Mouse (Mus musculus) cortical plate, adult 2 months (tissue): Measurements from ENCODE around the gene Tchp. TPM values are rescaled to one million over a fixed set of nuclear protein-coding genes. Genes with fewer than 3 reads are reported as not detected.

Experiments used
- H3K27ac ChIP-seq: fragments of 200-500 bp; 2 replicates; pipeline ENCODE4 v1.5.1; 2012; ENCODE audit warnings: low read length, control low read depth, inconsistent platforms; ENCODE audit not compliant: insufficient read depth
- H3K4me1 ChIP-seq: fragments of 200-500 bp; 2 replicates; pipeline ENCODE4 v1.6.1; 2011; ENCODE audit warnings: low read length; ENCODE audit not compliant: control insufficient read depth, insufficient read depth
- H3K4me3 ChIP-seq: fragments of 200-500 bp; 2 replicates; pipeline ENCODE4 v1.5.1; 2011; ENCODE audit warnings: mild to moderate bottlenecking, low read length, control low read depth; ENCODE audit not compliant: insufficient read depth
- CTCF ChIP-seq: fragments of 200-500 bp; IDR thresholded peaks from 2 replicates; pipeline ENCODE4 v1.5.1; 2011; ENCODE audit warnings: mild to moderate bottlenecking, control low read depth, low read length; ENCODE audit not compliant: insufficient read depth; ENCODE audit errors: extremely low read depth
- POLR2A ChIP-seq: fragments of 200-500 bp; IDR thresholded peaks from 2 replicates; pipeline ENCODE4 v1.6.1; 2011; ENCODE audit warnings: mild to moderate bottlenecking, low read length, control low read depth; ENCODE audit not compliant: insufficient read depth; ENCODE audit errors: extremely low read depth
- polyA plus RNA-seq: library from polyadenylated mRNA; depleted of rRNA; stranded (reverse); fragments of >200 nt; gene quantifications from 2 replicates; pipeline ENCODE4 v1.2.3, GENCODE M21; 2012; rRNA removed

Gene Tchp
- polyA plus RNA-seq = 14.8 and 15.6 TPM in 2 replicates

DNA sequence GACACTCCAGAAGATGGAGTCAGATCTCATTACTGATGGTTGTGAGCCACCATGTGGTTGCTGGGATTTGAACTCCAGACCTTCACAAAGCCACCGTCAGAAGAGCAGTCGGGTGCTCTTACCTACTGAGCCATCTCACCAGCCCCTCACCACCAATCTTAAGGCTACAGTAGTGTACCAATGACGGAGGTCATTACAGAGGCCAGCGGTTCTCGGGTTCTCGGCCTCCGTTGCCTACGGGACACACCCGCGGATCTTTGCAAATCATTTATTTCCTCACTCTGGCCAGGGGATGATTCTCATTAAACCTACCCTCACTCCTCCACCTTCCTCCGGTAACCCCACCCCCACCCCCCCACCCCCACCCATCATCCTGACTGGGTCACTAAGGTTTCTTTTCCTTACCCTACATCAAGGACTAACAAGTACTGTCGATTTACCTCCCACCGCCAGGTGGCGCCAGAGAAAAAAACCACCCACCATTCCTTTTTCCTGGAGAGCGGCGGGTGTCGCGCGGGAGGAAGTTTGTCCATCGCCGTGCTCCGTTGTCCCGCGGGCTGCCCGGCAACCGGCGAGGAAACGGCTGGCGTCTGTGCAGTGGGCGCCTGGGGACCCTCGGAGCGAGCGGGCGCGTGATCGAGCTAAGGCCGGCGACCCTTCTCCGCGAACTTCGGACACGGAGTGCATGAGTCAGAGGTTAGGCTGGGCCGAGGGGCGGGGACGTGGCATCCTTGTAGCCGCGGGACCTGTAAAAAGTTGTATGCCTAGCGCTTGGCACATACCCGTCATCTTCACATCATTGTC lies at the start of gene Tchp:
Gene Tchp (plus strand): TSS at position 496 of the 804 bp plus-strand sequence.
- TF ChIP-seq CTCF (peak; percentile 73), POLR2A (peak; percentile 23; the same call in 1 of the 2 replicates)
- no peak within 1 kb of the TSS for H3K27ac ChIP-seq
- peak within 1 kb of the TSS; percentile 99 for H3K4me3 ChIP-seq
- H3K4me1 ChIP-seq = no peaks in the 10 kb centered on the region

DNA sequence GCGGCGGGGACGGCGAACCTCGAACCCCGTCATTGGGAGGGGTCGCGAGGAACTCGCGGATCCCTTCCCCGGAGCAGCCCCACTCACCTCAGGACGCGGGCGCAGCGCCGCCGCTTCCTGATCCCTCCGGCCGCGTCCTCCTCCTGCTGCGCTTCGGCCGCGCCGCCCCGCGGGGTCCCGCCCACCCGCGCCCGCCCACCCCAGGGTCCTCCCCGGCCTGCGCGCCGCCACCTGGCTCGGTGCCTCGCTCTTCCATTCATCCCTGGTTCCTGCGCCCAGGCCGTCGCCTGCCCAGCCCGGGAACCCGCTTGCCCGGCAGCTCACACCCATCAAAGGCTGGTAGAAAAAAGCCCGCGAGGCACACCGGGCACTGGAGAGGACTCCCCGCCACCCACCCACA lies 49.3 kb upstream of the Tchp start, which contains the start of gene Trpv4:
Gene Trpv4 (minus strand): TSS at position 167 of the 400 bp plus-strand sequence.
- peak within 1 kb of the TSS; percentile 10; the same call in 1 of the 2 replicates for H3K4me3 ChIP-seq
- no peaks in the 10 kb centered on the region for H3K4me1 ChIP-seq
- no peak for TF ChIP-seq POLR2A
- no peak for TF ChIP-seq CTCF
- no peak within 1 kb of the TSS for H3K27ac ChIP-seq

DNA sequence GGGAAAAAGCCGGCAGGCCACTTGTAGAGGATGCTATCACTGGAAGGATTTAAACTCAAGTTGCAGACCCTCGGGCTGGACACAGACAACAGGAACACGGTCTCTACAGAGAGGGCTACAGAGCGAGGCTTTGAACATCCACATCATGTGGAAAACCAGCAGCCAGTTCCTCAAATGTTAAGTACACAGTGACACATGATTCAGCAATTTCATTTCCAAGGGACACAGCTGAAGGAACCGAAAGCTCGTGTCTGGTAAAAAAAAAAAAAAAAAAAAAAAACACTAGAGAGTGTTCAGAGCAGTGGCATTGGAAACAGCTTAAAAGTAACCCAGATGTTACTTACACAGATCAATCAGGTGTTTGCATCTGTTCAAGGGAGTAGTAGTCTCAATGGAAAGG lies 46.5 kb upstream of the Tchp start:
- TF ChIP-seq POLR2A (no peak), CTCF (no peak)
- Histone ChIP-seq H3K4me1 (no peaks in the 10 kb centered on the region), H3K27ac (no peak overlapping the region), H3K4me3 (no peak overlapping the region)

DNA sequence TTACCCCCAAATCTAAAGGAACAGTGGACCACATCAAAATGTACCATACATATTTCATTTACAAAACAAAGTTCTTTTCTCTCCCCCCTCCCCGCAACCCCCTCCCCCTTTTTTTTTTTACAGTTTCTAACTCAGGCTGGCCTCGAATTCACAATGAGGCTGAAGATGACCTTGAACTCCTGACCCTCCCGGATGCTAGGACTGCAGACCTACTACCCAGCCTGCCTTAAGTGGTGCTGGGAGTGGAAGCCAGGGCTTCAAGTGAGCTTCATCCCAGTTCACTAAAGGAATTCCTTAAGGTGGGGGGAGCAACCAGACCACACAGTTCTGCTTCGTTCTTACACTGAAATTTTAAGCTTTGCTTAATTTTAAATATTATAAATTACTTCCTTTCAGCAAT lies 43.4 kb upstream of the Tchp start:
- H3K27ac ChIP-seq = no peak overlapping the region
- TF ChIP-seq CTCF = no peak
- TF ChIP-seq POLR2A = no peak
- H3K4me1 ChIP-seq = no peaks in the 10 kb centered on the region
- H3K4me3 ChIP-seq = no peak overlapping the region

DNA sequence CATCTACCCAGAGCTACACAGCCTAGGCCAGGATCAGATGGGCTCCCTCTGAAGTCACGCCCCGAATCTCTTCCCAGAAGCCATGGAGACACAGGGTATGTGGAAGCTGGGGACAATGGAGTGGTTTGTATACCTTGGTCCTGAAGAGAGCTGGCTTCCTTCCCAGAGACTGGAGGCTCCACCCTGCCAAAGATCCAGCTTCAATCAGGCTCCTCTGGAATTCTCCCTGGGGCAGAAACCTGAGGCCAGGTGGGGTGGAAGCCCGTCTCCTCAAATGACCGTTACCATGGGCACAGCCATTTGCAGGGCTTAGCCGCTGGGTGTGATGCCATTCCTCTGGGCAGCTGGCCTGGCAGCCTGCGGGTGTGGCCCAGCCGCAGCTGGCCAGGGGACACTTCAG lies 42.8 kb upstream of the Tchp start:
- TF ChIP-seq POLR2A (no peak), CTCF (no peak)
- no peaks in the 10 kb centered on the region for H3K4me1 ChIP-seq
- no peak overlapping the region for H3K4me3 ChIP-seq
- no peak overlapping the region for H3K27ac ChIP-seq

DNA sequence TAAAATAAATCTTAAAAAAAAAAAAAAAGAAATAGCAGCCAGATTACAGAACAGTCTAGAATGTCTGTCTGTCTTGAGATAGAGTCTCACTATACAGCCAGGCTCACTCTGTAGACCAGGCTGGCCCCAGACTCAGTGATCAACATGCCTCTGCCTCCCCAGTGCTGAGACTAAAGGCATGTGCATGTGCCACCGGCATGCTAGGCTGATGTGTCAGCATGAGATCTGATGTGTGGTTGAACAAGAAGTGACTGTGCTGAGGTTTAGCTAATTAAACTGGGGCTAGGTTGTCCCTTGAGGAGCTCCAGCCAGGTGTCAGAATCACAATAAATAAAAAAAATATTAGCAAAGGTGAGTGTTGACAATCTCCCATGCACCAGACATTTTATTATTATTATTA lies 40.9 kb upstream of the Tchp start:
- H3K4me3 ChIP-seq = no peak overlapping the region
- no peak overlapping the region for H3K27ac ChIP-seq
- H3K4me1 ChIP-seq = no peaks in the 10 kb centered on the region
- TF ChIP-seq POLR2A (no peak), CTCF (no peak)

DNA sequence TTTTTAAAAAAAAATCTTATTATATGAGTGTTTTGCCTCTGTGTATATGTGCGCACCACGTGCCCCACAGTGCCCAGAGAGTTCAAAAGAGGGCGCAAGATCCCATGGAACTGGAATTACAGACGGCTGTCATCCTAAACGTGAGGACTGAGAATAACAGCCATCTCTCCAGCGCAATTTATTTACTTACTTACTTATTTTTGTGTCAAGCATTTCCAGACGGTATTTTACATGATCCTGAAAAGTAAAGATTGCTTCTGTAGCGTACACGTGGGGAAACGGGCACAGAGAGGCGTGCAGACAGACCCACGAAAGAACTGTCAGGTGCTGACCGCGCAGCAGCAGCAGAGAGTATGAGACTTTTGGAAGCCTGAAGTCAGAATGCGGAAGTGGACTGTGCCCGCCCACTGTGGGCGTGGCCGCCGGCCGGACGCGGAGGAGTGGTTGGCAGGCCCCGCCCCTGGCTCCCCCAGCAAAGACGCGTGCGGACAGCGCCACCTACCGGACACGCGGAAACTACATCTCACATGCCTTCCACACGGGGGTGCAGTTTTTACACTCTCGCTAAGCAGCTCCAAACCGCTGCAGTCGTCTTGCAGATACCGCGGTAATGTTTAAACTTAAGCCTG lies 40.2 kb upstream of the Tchp start:
- peak; percentile 100 for TF ChIP-seq CTCF
- peak; percentile 73; the same call in 1 of the 2 replicates for TF ChIP-seq POLR2A
- Histone ChIP-seq H3K4me3 (peak overlapping the region; percentile 13), H3K4me1 (no peaks in the 10 kb centered on the region), H3K27ac (no peak overlapping the region)

DNA sequence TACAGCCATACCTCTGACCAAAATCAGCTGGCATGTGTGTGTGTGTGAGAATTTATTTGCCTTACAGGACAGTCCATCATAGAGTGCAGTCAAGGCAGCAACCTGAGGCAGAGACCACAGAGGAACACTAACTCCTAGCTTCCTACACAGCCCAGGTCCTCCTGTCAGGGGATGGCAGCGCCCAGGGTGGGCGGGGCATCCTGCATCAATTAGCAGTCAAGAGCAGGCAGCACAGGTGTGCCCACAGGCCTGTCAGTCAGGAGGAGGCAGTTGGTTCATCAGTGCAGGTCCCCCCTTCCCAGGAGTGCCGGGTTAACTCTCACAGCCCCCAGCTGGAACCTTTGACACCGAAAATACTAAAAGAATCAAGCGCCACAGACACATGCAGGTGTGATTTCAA lies 38.5 kb upstream of the Tchp start:
- Histone ChIP-seq H3K4me3 (no peak overlapping the region), H3K4me1 (no peaks in the 10 kb centered on the region), H3K27ac (no peak overlapping the region)
- TF ChIP-seq POLR2A (no peak), CTCF (no peak)

DNA sequence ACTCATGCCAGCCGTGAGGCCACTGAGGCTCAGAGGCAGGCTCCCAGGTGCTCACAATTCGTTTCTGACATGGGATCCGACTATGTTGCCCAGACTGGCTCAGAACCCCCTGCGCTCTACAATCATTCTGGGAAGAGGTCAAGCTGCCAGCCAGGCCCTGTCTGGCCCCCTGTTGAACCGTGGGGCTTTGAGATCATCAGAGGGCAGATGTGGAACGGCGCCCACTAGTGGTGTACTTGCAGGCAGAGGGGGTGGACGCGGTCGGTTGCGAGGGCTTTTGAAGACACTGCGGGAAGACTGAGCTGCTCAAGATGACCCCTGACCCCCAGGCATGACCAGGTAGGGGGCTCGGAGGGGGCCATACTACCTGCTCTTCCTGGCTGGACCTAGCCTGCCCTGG lies 34.4 kb upstream of the Tchp start:
- Histone ChIP-seq H3K4me1 (no peaks in the 10 kb centered on the region), H3K27ac (no peak overlapping the region), H3K4me3 (no peak overlapping the region)
- TF ChIP-seq CTCF (0 out of 2 replicates have a peak, but pooled peaks have one; percentile 2), POLR2A (no peak)
